Mouse (Mus musculus): ENCODE measurements at regions not wholly inside any gene's neighbourhood (a gene's known extent, or its start where the extent isn't known, plus 50 kb on each side); places are given as distances from the start of the nearest gene placed in this dataset.
A peak's percentile ranks its signal among the peaks of the same experiment; 100 is the strongest.

- H3K27ac ChIP-seq (ENCODE audit: low read length) = no peak overlapping the region
- H3K4me1 ChIP-seq (replicated peaks; ENCODE audit: control insufficient read depth, insufficient read depth, low read length) = peaks cover 6% of the 10 kb centered on the region
- WGBS = 38% methylated on average over 2 of the region's 2 CpGs
- H3K36me3 ChIP-seq (ENCODE audit: control insufficient read depth, insufficient read depth) = no peaks in the 10 kb centered on the region
- peak; percentile 50; the same call in 1 of the 2 replicates for ATAC-seq
- no peaks in the 10 kb centered on the region for H3K9me3 ChIP-seq (ENCODE audit: control insufficient read depth, low read length)
- no peak overlapping the region for H3K4me2 ChIP-seq (ENCODE audit: low read length)
- no peak overlapping the region for H3K9ac ChIP-seq (replicated peaks; ENCODE audit: low read depth, low read length)
- no peak overlapping the region for H3K4me3 ChIP-seq (replicated peaks; ENCODE audit: low read length)
- H3K27me3 ChIP-seq (replicated peaks; ENCODE audit: control insufficient read depth, insufficient read depth, low read length) = no peaks in the 10 kb centered on the region
Measured at GRCm38 (mm10) chr2:123806370-123806769, 283.4 kb upstream of the Sema6d start.

- no peaks in the 10 kb centered on the region for H3K27me3 ChIP-seq (replicated peaks; ENCODE audit: control insufficient read depth, insufficient read depth, low read length)
- H3K9ac ChIP-seq (replicated peaks; ENCODE audit: low read depth, low read length) = no peak overlapping the region
- H3K36me3 ChIP-seq (ENCODE audit: control insufficient read depth, insufficient read depth) = no peaks in the 10 kb centered on the region
- WGBS = 10% methylated on average over 15 of the region's 15 CpGs
- H3K4me3 ChIP-seq (replicated peaks; ENCODE audit: low read length) = no peak overlapping the region
- H3K4me1 ChIP-seq (replicated peaks; ENCODE audit: control insufficient read depth, insufficient read depth, low read length) = peaks cover 17% of the 10 kb centered on the region
- H3K9me3 ChIP-seq (ENCODE audit: control insufficient read depth, low read length) = no peaks in the 10 kb centered on the region
- ATAC-seq = peak; percentile 92
- H3K4me2 ChIP-seq (ENCODE audit: low read length) = peak overlapping the region; percentile 34
- H3K27ac ChIP-seq (ENCODE audit: low read length) = peak overlapping the region; percentile 76
Measured at GRCm38 (mm10) chr2:123813182-123813949, 276.4 kb upstream of the Sema6d start.

GRCm38 (mm10) chr2:123813950-123814337 is 275.8 kb upstream of the Sema6d start:
- H3K4me2 ChIP-seq (ENCODE audit: low read length) = peak overlapping the region; percentile 34
- H3K36me3 ChIP-seq (ENCODE audit: control insufficient read depth, insufficient read depth) = no peaks in the 10 kb centered on the region
- peak; percentile 34 for ATAC-seq
- H3K9ac ChIP-seq (replicated peaks; ENCODE audit: low read depth, low read length) = no peak overlapping the region
- H3K27me3 ChIP-seq (replicated peaks; ENCODE audit: control insufficient read depth, insufficient read depth, low read length) = no peaks in the 10 kb centered on the region
- peak overlapping the region; percentile 76 for H3K27ac ChIP-seq (ENCODE audit: low read length)
- 8% methylated on average over 3 of the region's 3 CpGs for WGBS
- H3K9me3 ChIP-seq (ENCODE audit: control insufficient read depth, low read length) = no peaks in the 10 kb centered on the region
- H3K4me3 ChIP-seq (replicated peaks; ENCODE audit: low read length) = no peak overlapping the region
- peaks cover 15% of the 10 kb centered on the region for H3K4me1 ChIP-seq (replicated peaks; ENCODE audit: control insufficient read depth, insufficient read depth, low read length)

- Histone ChIP-seq H3K27ac (ENCODE audit: low read length) (no peak overlapping the region), H3K4me1 (replicated peaks; ENCODE audit: control insufficient read depth, insufficient read depth, low read length) (peaks cover 15% of the 10 kb centered on the region), H3K4me2 (ENCODE audit: low read length) (no peak overlapping the region), H3K27me3 (replicated peaks; ENCODE audit: control insufficient read depth, insufficient read depth, low read length) (no peaks in the 10 kb centered on the region), H3K36me3 (ENCODE audit: control insufficient read depth, insufficient read depth) (no peaks in the 10 kb centered on the region), H3K9ac (replicated peaks; ENCODE audit: low read depth, low read length) (no peak overlapping the region), H3K4me3 (replicated peaks; ENCODE audit: low read length) (no peak overlapping the region), H3K9me3 (ENCODE audit: control insufficient read depth, low read length) (no peaks in the 10 kb centered on the region)
- WGBS = 48% methylated on average over 2 of the region's 2 CpGs
- no peak for ATAC-seq
Measured at GRCm38 (mm10) chr2:123816627-123817026, 273.1 kb upstream of the Sema6d start.

- Histone ChIP-seq H3K27ac (ENCODE audit: low read length) (no peak overlapping the region), H3K9ac (replicated peaks; ENCODE audit: low read depth, low read length) (no peak overlapping the region), H3K9me3 (ENCODE audit: control insufficient read depth, low read length) (no peaks in the 10 kb centered on the region), H3K4me1 (replicated peaks; ENCODE audit: control insufficient read depth, insufficient read depth, low read length) (peaks cover 3% of the 10 kb centered on the region; the same call in 1 of the 2 replicates), H3K36me3 (ENCODE audit: control insufficient read depth, insufficient read depth) (no peaks in the 10 kb centered on the region), H3K4me2 (ENCODE audit: low read length) (no peak overlapping the region), H3K27me3 (replicated peaks; ENCODE audit: control insufficient read depth, insufficient read depth, low read length) (no peaks in the 10 kb centered on the region), H3K4me3 (replicated peaks; ENCODE audit: low read length) (no peak overlapping the region)
- ATAC-seq = peak; percentile 50; the same call in 1 of the 2 replicates
- 17% methylated on average over 1 of the region's 1 CpGs for WGBS
Measured at GRCm38 (mm10) chr2:123833540-123834136, 256.1 kb upstream of the Sema6d start.

All from forebrain, embryonic 16.5 days (tissue).